7 mouse cellular contexts compared by ENCODE assay signal in the genomic region with DNA sequence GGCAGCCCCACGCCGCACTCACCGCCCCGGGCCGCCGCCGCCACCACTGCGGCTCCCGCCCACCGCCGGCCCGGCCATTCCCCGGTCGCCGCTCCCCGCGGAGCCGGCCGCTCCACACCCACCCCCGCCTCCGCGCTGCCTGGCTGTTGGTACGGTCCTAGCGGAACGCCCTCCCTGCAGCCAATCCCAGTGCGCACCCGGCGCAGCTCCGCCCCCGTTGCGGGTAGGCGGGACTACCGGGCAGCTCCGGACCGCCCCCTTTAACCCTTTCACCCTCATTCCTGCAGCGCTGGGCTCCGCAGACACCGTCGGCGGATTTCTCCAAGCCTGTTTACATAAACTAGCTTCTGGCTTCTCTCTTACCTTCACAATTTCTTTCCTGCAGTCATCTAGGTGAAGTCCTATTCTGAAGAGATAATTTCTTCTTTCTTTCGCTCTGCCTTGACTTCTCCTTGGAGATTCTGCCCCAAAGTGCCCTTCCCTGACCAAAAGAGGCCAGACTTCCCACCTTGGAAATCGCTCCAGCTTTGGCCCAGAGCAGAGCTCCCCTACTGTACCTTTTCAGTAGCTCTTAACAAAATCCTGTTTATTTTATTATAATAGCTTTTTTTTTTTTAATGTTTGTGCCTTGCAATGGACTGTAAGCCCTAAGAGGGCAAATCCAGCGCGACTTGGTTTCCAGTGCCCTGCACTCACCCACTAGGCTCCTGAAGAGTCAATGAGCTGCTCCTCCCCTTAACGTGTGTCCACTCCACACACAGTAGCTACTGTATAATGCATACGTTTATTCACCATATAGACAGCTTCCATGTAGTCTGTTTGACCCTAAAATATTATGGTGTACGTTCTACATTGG. TPM values are rescaled to one million over a fixed set of nuclear protein-coding genes. Genes with fewer than 3 reads are reported as not detected.
A peak's percentile ranks its signal among the peaks of the same experiment; 100 is the strongest.
DNase-seq lines count a peak whose midpoint lies in the region; ATAC-seq lines count a peak whose summit lies in the region.

A gene (minus strand): TSS at position 137 of the 856 bp plus-strand sequence.

- WGBS in embryonic facial prominence, embryonic 11.5 days: 2% methylated on average over 28 of the region's 47 CpGs
- whole genome bisulfite sequencing in limb, embryonic 11.5 days: under 1% methylated on average over 47 of the region's 47 CpGs
- under 1% methylated on average over 46 of the region's 47 CpGs for WGBS in midbrain, embryonic 14.5 days

- no peaks in the 10 kb centered on the region for H3K9me3 ChIP-seq in embryonic facial prominence, embryonic 11.5 days (replicated peaks; ENCODE audit: control insufficient read depth, low read length)
- no peaks in the 10 kb centered on the region for H3K9me3 ChIP-seq in limb, embryonic 11.5 days (ENCODE audit: control insufficient read depth, low read length)
- no peaks in the 10 kb centered on the region for H3K9me3 ChIP-seq in midbrain, embryonic 14.5 days (ENCODE audit: control insufficient read depth, low read length)

- no peaks in the 10 kb centered on the region for H3K4me1 ChIP-seq in embryonic facial prominence, embryonic 11.5 days (ENCODE audit: control insufficient read depth, insufficient read depth, low read length)
- no peaks in the 10 kb centered on the region for H3K4me1 ChIP-seq in limb, embryonic 11.5 days (ENCODE audit: control insufficient read depth, insufficient read depth, low read length)
- peaks cover 5% of the 10 kb centered on the region; the same call in 1 of the 2 replicates for H3K4me1 ChIP-seq in midbrain, embryonic 14.5 days (ENCODE audit: control insufficient read depth, insufficient read depth, low read length)

- H3K9ac ChIP-seq in embryonic facial prominence, embryonic 11.5 days (replicated peaks; ENCODE audit: low read length): peak within 1 kb of the TSS; percentile 84
- H3K9ac ChIP-seq in limb, embryonic 11.5 days (ENCODE audit: low read length): peak within 1 kb of the TSS; percentile 84
- peak within 1 kb of the TSS; percentile 86 for H3K9ac ChIP-seq in midbrain, embryonic 14.5 days (replicated peaks; ENCODE audit: low read length)

- peak; percentile 95 for ATAC-seq in embryonic facial prominence, embryonic 11.5 days (replicated peaks; ENCODE audit: insufficient number of reproducible peaks, low FRiP score, low TSS enrichment, low read depth)
- peak; percentile 96 for ATAC-seq in limb, embryonic 11.5 days (ENCODE audit: insufficient number of reproducible peaks, low FRiP score, low TSS enrichment, low read depth)
- peak; percentile 98 for ATAC-seq in midbrain, embryonic 14.5 days (ENCODE audit: low FRiP score, low TSS enrichment)

- peak within 1 kb of the TSS; percentile 66 for H3K4me2 ChIP-seq in embryonic facial prominence, embryonic 11.5 days (ENCODE audit: low read depth, low read length)
- H3K4me2 ChIP-seq in limb, embryonic 11.5 days (ENCODE audit: low read depth, severe bottlenecking): peak within 1 kb of the TSS; percentile 52
- peak within 1 kb of the TSS; percentile 70 for H3K4me2 ChIP-seq in midbrain, embryonic 14.5 days (ENCODE audit: low read length)

- H3K27ac ChIP-seq in embryonic facial prominence, embryonic 11.5 days (replicated peaks; ENCODE audit: low read depth, low read length): peak within 1 kb of the TSS; percentile 67
- H3K27ac ChIP-seq in limb, embryonic 11.5 days (replicated peaks; ENCODE audit: low read depth, low read length): peak within 1 kb of the TSS; percentile 79
- peak within 1 kb of the TSS; percentile 94 for H3K27ac ChIP-seq in midbrain, embryonic 14.5 days (replicated peaks; ENCODE audit: low read depth, low read length)

- DNase-seq in adrenal gland, postnatal 14 days: peak; percentile 99
- peak; percentile 96 for DNase-seq in embryonic facial prominence, embryonic 11.5 days (ENCODE audit: low spot score)
- peak; percentile 100 for DNase-seq in heart, adult 11 months
- DNase-seq in kidney, adult 18-20 months: peak; percentile 97
- DNase-seq in limb, embryonic 11.5 days (ENCODE audit: low spot score): peak; percentile 97
- DNase-seq in midbrain, embryonic 14.5 days: peak; percentile 97
- DNase-seq in spleen, adult 18-20 months: peak; percentile 95 to 96

- H3K4me3 ChIP-seq in embryonic facial prominence, embryonic 11.5 days (ENCODE audit: low read depth, low read length): peak within 1 kb of the TSS; percentile 95
- H3K4me3 ChIP-seq in limb, embryonic 11.5 days (ENCODE audit: low read depth, low read length): peak within 1 kb of the TSS; percentile 92
- peak within 1 kb of the TSS; percentile 88 for H3K4me3 ChIP-seq in midbrain, embryonic 14.5 days (replicated peaks; ENCODE audit: low read depth, low read length)

- no peaks in the 10 kb centered on the region for H3K27me3 ChIP-seq in embryonic facial prominence, embryonic 11.5 days (ENCODE audit: control insufficient read depth, insufficient read depth, low read length)
- H3K27me3 ChIP-seq in limb, embryonic 11.5 days (ENCODE audit: control insufficient read depth, insufficient read depth, low read length): no peaks in the 10 kb centered on the region
- no peaks in the 10 kb centered on the region for H3K27me3 ChIP-seq in midbrain, embryonic 14.5 days (ENCODE audit: control insufficient read depth, insufficient read depth, low read length)

- H3K36me3 ChIP-seq in embryonic facial prominence, embryonic 11.5 days (replicated peaks; ENCODE audit: control insufficient read depth, insufficient read depth, low read depth, low read length): no peaks in the 10 kb centered on the region
- H3K36me3 ChIP-seq in limb, embryonic 11.5 days (ENCODE audit: control insufficient read depth, insufficient read depth, low read length): no peaks in the 10 kb centered on the region
- no peaks in the 10 kb centered on the region for H3K36me3 ChIP-seq in midbrain, embryonic 14.5 days (ENCODE audit: control insufficient read depth, insufficient read depth, low read length)

RNA-seq across cellular contexts. Expression of the gene that starts here (rescaled TPM):
- 40.7 and 42.9 TPM in 2 replicates for total RNA-seq in adrenal gland, postnatal 14 days (2021)
- 20.9 and 24.0 TPM in 2 replicates for polyA plus RNA-seq in embryonic facial prominence, embryonic 11.5 days (2014; fragmentation: Nextera tagmentation; extraction: Ambion mirVana)
- 21.3 and 21.9 TPM in 2 replicates for polyA plus RNA-seq in limb, embryonic 11.5 days (2014; fragmentation: Nextera tagmentation; extraction: Ambion mirVana)
- polyA plus RNA-seq in midbrain, embryonic 14.5 days (2014; fragmentation: Nextera tagmentation; extraction: Ambion mirVana): 28.2 and 34.3 TPM in 2 replicates

Comparison
In these comparisons a context has a peak if more than half of its experiments do, and no peak if none do; other contexts are left out.
1. Peak in every context shown above with its lines: DNase-seq, ATAC-seq, H3K4me3 ChIP-seq and H3K27ac ChIP-seq.